Mouse (Mus musculus): ENCODE results near the gene Limk2. TPM values are rescaled to one million over a fixed set of nuclear protein-coding genes. Genes with fewer than 3 reads are reported as not detected.

Limk2 gene
- 118 TPM for polyA plus RNA-seq (2017; shearing (Covaris generic))

GRCm38 (mm10) chr11:3408997-3409732 is at the start of gene Limk2:
Gene Limk2, minus strand, starts transcription at chr11:3409189.

GRCm38 (mm10) chr11:3452167-3452639 is 43.2 kb upstream of the Limk2 start, which contains the start of gene Rnf185:
Gene Rnf185, minus strand, starts transcription at chr11:3452363.

DNA sequence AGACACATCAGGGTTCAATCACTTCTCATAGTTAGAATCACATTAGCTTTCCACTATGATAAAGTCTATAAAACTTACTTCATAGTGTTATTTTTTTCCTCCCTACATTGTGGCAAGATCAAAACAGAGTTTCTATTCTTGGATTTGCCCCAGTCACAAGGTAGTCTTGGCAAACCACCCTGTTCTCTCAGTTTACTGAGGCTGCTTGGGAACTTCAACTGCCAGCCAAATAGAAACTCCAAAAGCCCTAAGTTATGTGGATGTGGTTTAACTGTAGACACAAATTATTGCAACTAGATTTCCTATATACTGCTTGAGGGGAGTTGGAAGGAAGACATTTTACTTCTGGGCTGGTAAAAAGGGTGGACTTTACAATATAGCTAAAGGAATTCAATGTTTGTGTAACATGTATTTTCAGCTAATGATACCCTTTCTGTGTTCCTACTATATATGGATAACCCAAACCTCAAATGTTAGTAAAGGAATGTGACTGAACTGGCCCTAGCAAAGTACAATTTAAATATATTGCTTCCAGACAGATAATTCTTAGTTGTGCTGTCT is 79.0 kb downstream of the Limk2 start, which contains the start of gene Pik3ip1:
TSS of gene Pik3ip1 (plus strand) at position 511 of the 561 bp plus-strand sequence.

Other genes with a start within 250 kb of the Limk2 start
- gene Sfi1, start 215.7 kb downstream of the Limk2 start, polyA plus RNA-seq (2017; shearing (Covaris generic)): 64.0 TPM
- gene Eif4enif1, start 206.8 kb downstream of the Limk2 start, polyA plus RNA-seq (2017; shearing (Covaris generic)): 34.2 TPM
- gene Drg1, start 142.8 kb downstream of the Limk2 start, polyA plus RNA-seq (2017; shearing (Covaris generic)): 190 TPM
- gene Patz1, start 120.3 kb downstream of the Limk2 start, polyA plus RNA-seq (2017; shearing (Covaris generic)): 17.7 TPM
- 99.9 TPM for gene Pik3ip1, start 78.8 kb downstream of the Limk2 start, polyA plus RNA-seq (2017; shearing (Covaris generic))
- 34.7 TPM for gene Rnf185, start 43.2 kb upstream of the Limk2 start, polyA plus RNA-seq (2017; shearing (Covaris generic))
- 0.25 TPM for gene Pla2g3, start 79.1 kb upstream of the Limk2 start, polyA plus RNA-seq (2017; shearing (Covaris generic))
- gene Inpp5j, start 95.6 kb upstream of the Limk2 start, polyA plus RNA-seq (2017; shearing (Covaris generic)): not detected
- 5.9 TPM for gene Selenom, start 105.5 kb upstream of the Limk2 start, polyA plus RNA-seq (2017; shearing (Covaris generic))
- 2.3 TPM for gene Smtn, start 131.4 kb upstream of the Limk2 start, polyA plus RNA-seq (2017; shearing (Covaris generic))
- gene Morc2a, start 240.0 kb upstream of the Limk2 start, polyA plus RNA-seq (2017; shearing (Covaris generic)): 8.9 TPM

Measured in CD4-positive, CD25-positive, alpha-beta regulatory T cell, adult 9 weeks (primary cell).